Mouse (Mus musculus): ENCODE measurements at regions not wholly inside any gene's neighbourhood (a gene's known extent, or its start where the extent isn't known, plus 50 kb on each side); places are given as distances from the start of the nearest gene placed in this dataset.

DNA sequence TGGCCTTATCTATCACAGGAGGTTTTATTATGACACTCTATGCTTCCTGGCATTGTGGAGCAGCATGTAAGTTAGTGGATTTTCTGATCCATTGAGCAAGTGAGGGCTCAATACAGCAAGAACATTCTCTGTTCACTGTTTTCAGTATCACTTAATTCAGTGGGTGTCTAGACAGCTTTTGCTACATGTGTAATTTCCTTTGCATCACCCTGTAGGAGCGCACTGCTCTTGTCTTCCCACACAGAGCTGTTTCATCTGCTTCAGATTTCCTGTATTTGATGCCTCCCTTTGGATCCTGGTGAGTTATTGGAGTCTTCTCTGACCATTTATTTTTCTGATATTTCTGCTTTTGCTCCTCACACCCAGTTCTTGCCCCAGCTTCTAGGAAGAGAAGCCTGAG is 245.8 kb downstream of the Wnt5a start:
- TF ChIP-seq EP300 (IDR thresholded peaks at IDR 0.05; ENCODE audit: low read depth) (no peak), CTCF (IDR thresholded peaks at IDR 0.05; ENCODE audit: low read depth) (no peak)
